Mouse (Mus musculus) neural tube, embryonic 15.5 days (tissue): Measurements from ENCODE around the gene 2310034C09Rik. TPM values are rescaled to one million over a fixed set of nuclear protein-coding genes. Genes with fewer than 3 reads are reported as not detected.
"Not testable (repeated sequence)": the region's sequence is repeated elsewhere in the genome, so short reads cannot be mapped to it uniquely, and the experiment has no call there.

ENCODE experiments used
- ATAC-seq: fragments of 200-750 bp; cut with Nextera tagmentation; 2 replicates; pipeline ENCODE4 v1.8.0; 2017; ENCODE audit warnings: mild to moderate bottlenecking, moderate TSS enrichment, moderate library complexity; ENCODE audit not compliant: low FRiP score
- H3K27ac ChIP-seq: fragments of 300-500 bp; sonication (generic); replicated peaks from 2 replicates; pipeline ENCODE4 v1.5.1; 2015; ENCODE audit warnings: mild to moderate bottlenecking, inconsistent platforms
- H3K27me3 ChIP-seq: fragments of 300-500 bp; sonication (generic); replicated peaks from 2 replicates; pipeline ENCODE4 v1.6.1; 2015; ENCODE audit warnings: inconsistent platforms
- H3K36me3 ChIP-seq: fragments of 300-500 bp; sonication (generic); 2 replicates; pipeline ENCODE4 v1.6.1; 2015; ENCODE audit warnings: inconsistent platforms
- H3K4me1 ChIP-seq: fragments of 300-500 bp; sonication (generic); 2 replicates; pipeline ENCODE4 v1.6.1; 2015; ENCODE audit warnings: inconsistent platforms
- H3K4me2 ChIP-seq: fragments of 300-500 bp; sonication (generic); 2 replicates; pipeline ENCODE4 v1.6.1; 2015; ENCODE audit warnings: inconsistent platforms, mild to moderate bottlenecking, moderate library complexity
- H3K4me3 ChIP-seq: fragments of 300-500 bp; sonication (generic); replicated peaks from 2 replicates; pipeline ENCODE4 v1.5.1; 2015; ENCODE audit warnings: mild to moderate bottlenecking, inconsistent platforms
- H3K9ac ChIP-seq: fragments of 300-500 bp; sonication (generic); replicated peaks from 2 replicates; pipeline ENCODE4 v1.6.1; 2015; ENCODE audit warnings: mild to moderate bottlenecking, inconsistent platforms
- H3K9me3 ChIP-seq: fragments of 300-500 bp; sonication (generic); replicated peaks from 2 replicates; pipeline ENCODE4 v1.6.1; 2016; ENCODE audit warnings: inconsistent platforms
- WGBS: fragments of 180-500 bp; shearing (Covaris S2); methylation state at CpG from one replicate; pipeline ENCODE4 v1.1.7; 2015; ENCODE audit warnings: mixed read lengths; 5-methylcytosine and 5-hydroxymethylcytosine counted together
- polyA plus RNA-seq: library from polyadenylated mRNA; unstranded; fragments of >200 nt; fragmentation: Nextera tagmentation; extraction: Ambion mirVana; gene quantifications from 2 replicates; pipeline ENCODE4 v1.2.1, GENCODE M21; 2015

Gene 2310034C09Rik
- polyA plus RNA-seq = not detected in 2 replicates

GRCm38 (mm10) chr16:88758547-88758946 is at the start of gene 2310034C09Rik:
Gene 2310034C09Rik (plus strand): TSS chr16:88758847.
- H3K36me3 ChIP-seq, H3K4me1 ChIP-seq, H3K27ac ChIP-seq, H3K9ac ChIP-seq, H3K27me3 ChIP-seq, ATAC-seq, H3K4me3 ChIP-seq, H3K4me2 ChIP-seq, H3K9me3 ChIP-seq: not testable (repeated sequence)
- WGBS = 83% methylated on average over 3 of the region's 3 CpGs

- no peaks in the 10 kb centered on the region for H3K27me3 ChIP-seq
- no peaks in the 10 kb centered on the region for H3K9me3 ChIP-seq
- no peak overlapping the region for H3K27ac ChIP-seq
- H3K4me2 ChIP-seq = no peak overlapping the region
- no peaks in the 10 kb centered on the region for H3K36me3 ChIP-seq
- no peak for ATAC-seq
- no peaks in the 10 kb centered on the region for H3K4me1 ChIP-seq
- H3K4me3 ChIP-seq = no peak overlapping the region
- no peak overlapping the region for H3K9ac ChIP-seq
- 81% methylated on average over 4 of the region's 4 CpGs for WGBS
These were observed 47.9 kb upstream of the 2310034C09Rik start for GRCm38 (mm10) chr16:88710757-88711156.

GRCm38 (mm10) chr16:88711245-88711644 is 47.4 kb upstream of the 2310034C09Rik start:
- WGBS = 87% methylated on average over 6 of the region's 6 CpGs
- Histone ChIP-seq H3K27me3 (no peaks in the 10 kb centered on the region), H3K9ac (no peak overlapping the region), H3K27ac (no peak overlapping the region), H3K4me1 (no peaks in the 10 kb centered on the region), H3K4me2 (no peak overlapping the region), H3K9me3 (no peaks in the 10 kb centered on the region), H3K36me3 (no peaks in the 10 kb centered on the region), H3K4me3 (no peak overlapping the region)
- no peak for ATAC-seq

GRCm38 (mm10) chr16:88716549-88716948 is 42.1 kb upstream of the 2310034C09Rik start:
- Histone ChIP-seq H3K9ac (no peak overlapping the region), H3K36me3 (no peaks in the 10 kb centered on the region), H3K27ac (no peak overlapping the region), H3K4me3 (no peak overlapping the region), H3K27me3 (no peaks in the 10 kb centered on the region), H3K9me3 (no peaks in the 10 kb centered on the region), H3K4me2 (no peak overlapping the region), H3K4me1 (no peaks in the 10 kb centered on the region)
- ATAC-seq = no peak

- Histone ChIP-seq H3K9me3 (no peaks in the 10 kb centered on the region), H3K4me3 (no peak overlapping the region), H3K4me1 (no peaks in the 10 kb centered on the region), H3K36me3 (no peaks in the 10 kb centered on the region), H3K27ac (no peak overlapping the region), H3K27me3 (no peaks in the 10 kb centered on the region), H3K4me2 (no peak overlapping the region), H3K9ac (no peak overlapping the region)
- 24% methylated on average over 1 of the region's 1 CpGs for WGBS
- no peak for ATAC-seq
These were observed 38.6 kb upstream of the 2310034C09Rik start for GRCm38 (mm10) chr16:88720031-88720430.

GRCm38 (mm10) chr16:88728812-88729275 is 29.8 kb upstream of the 2310034C09Rik start, which contains the start of gene Krtap13-1:
Gene Krtap13-1 (plus strand): TSS chr16:88728862.
- Histone ChIP-seq H3K9ac (no peak within 1 kb of the TSS), H3K4me1 (no peaks in the 10 kb centered on the region), H3K27me3 (no peaks in the 10 kb centered on the region), H3K4me3 (no peak within 1 kb of the TSS), H3K27ac (no peak within 1 kb of the TSS), H3K9me3 (no peaks in the 10 kb centered on the region), H3K4me2 (no peak within 1 kb of the TSS), H3K36me3 (no peaks in the 10 kb centered on the region)
- ATAC-seq = no peak
- WGBS = 84% methylated on average over 4 of the region's 4 CpGs

- no peak for ATAC-seq
- WGBS = 49% methylated on average over 2 of the region's 2 CpGs
- H3K4me1 ChIP-seq = no peaks in the 10 kb centered on the region
- H3K9me3 ChIP-seq = no peaks in the 10 kb centered on the region
- no peak overlapping the region for H3K4me2 ChIP-seq
- no peaks in the 10 kb centered on the region for H3K27me3 ChIP-seq
- H3K4me3 ChIP-seq = no peak overlapping the region
- H3K9ac ChIP-seq = no peak overlapping the region
- H3K36me3 ChIP-seq = no peaks in the 10 kb centered on the region
- no peak overlapping the region for H3K27ac ChIP-seq
These were observed 23.3 kb upstream of the 2310034C09Rik start for GRCm38 (mm10) chr16:88735391-88735790.

GRCm38 (mm10) chr16:88744750-88745340 is 13.8 kb upstream of the 2310034C09Rik start:
- 65% methylated on average over 4 of the region's 4 CpGs for WGBS
- Histone ChIP-seq H3K27me3 (no peaks in the 10 kb centered on the region), H3K27ac (no peak overlapping the region), H3K4me3 (no peak overlapping the region), H3K9ac (no peak overlapping the region), H3K36me3 (no peaks in the 10 kb centered on the region), H3K4me2 (no peak overlapping the region), H3K9me3 (no peaks in the 10 kb centered on the region), H3K4me1 (no peaks in the 10 kb centered on the region)
- ATAC-seq = no peak

- Histone ChIP-seq H3K36me3 (no peaks in the 10 kb centered on the region), H3K27me3 (no peaks in the 10 kb centered on the region), H3K4me1 (no peaks in the 10 kb centered on the region), H3K4me3 (no peak overlapping the region), H3K9ac (no peak overlapping the region), H3K27ac (no peak overlapping the region), H3K9me3 (no peaks in the 10 kb centered on the region), H3K4me2 (no peak overlapping the region)
- no peak for ATAC-seq
- WGBS = 43% methylated on average over 4 of the region's 4 CpGs
These were observed 10.7 kb upstream of the 2310034C09Rik start for GRCm38 (mm10) chr16:88747943-88748342.

- ATAC-seq, H3K4me3 ChIP-seq, H3K9me3 ChIP-seq, H3K27me3 ChIP-seq, H3K4me1 ChIP-seq, H3K27ac ChIP-seq, H3K4me2 ChIP-seq, H3K36me3 ChIP-seq, H3K9ac ChIP-seq: not testable (repeated sequence)
- WGBS = 91% methylated on average over 3 of the region's 3 CpGs
These were observed 7.1 kb upstream of the 2310034C09Rik start, which contains the start of gene Krtap13 for GRCm38 (mm10) chr16:88751535-88751934. Gene Krtap13 (minus strand): TSS chr16:88751635.

GRCm38 (mm10) chr16:88774106-88774505 is 15.5 kb downstream of the 2310034C09Rik start, which contains the start of gene 2310057N15Rik:
Gene 2310057N15Rik (minus strand): TSS chr16:88774206.
- Histone ChIP-seq H3K4me1 (no peaks in the 10 kb centered on the region), H3K9ac (no peak within 1 kb of the TSS), H3K9me3 (no peaks in the 10 kb centered on the region), H3K27ac (no peak within 1 kb of the TSS), H3K4me3 (no peak within 1 kb of the TSS), H3K27me3 (no peaks in the 10 kb centered on the region), H3K4me2 (no peak within 1 kb of the TSS), H3K36me3 (no peaks in the 10 kb centered on the region)
- ATAC-seq = no peak
- WGBS = 89% methylated on average over 2 of the region's 2 CpGs

GRCm38 (mm10) chr16:88777596-88777995 is 18.9 kb downstream of the 2310034C09Rik start, which contains the start of gene Gm5965:
Gene Gm5965 (plus strand): TSS chr16:88777896.
- H3K4me1 ChIP-seq = no peaks in the 10 kb centered on the region
- no peaks in the 10 kb centered on the region for H3K36me3 ChIP-seq
- no peak for ATAC-seq
- H3K27ac ChIP-seq = no peak within 1 kb of the TSS
- no peak within 1 kb of the TSS for H3K4me2 ChIP-seq
- H3K9ac ChIP-seq = no peak within 1 kb of the TSS
- 86% methylated on average over 6 of the region's 6 CpGs for WGBS
- no peak within 1 kb of the TSS for H3K4me3 ChIP-seq
- H3K27me3 ChIP-seq = no peaks in the 10 kb centered on the region
- no peaks in the 10 kb centered on the region for H3K9me3 ChIP-seq
